Mouse (Mus musculus) liver, adult 2 months (tissue): ENCODE results near the gene Ppp6r3.
"Not testable (repeated sequence)": the region's sequence is repeated elsewhere in the genome, so short reads cannot be mapped to it uniquely, and the experiment has no call there.

ENCODE experiments used
- CTCF ChIP-seq: fragments of 200-500 bp; IDR thresholded peaks from 2 replicates; pipeline ENCODE4 v1.5.1; 2011; ENCODE audit warnings: low read depth, low read length, control low read depth
- POLR2A ChIP-seq: fragments of 200-500 bp; IDR thresholded peaks from 2 replicates; pipeline ENCODE4 v1.6.1; 2011; ENCODE audit warnings: low read length, control low read depth; ENCODE audit not compliant: insufficient read depth; ENCODE audit errors: extremely low read depth

DNA sequence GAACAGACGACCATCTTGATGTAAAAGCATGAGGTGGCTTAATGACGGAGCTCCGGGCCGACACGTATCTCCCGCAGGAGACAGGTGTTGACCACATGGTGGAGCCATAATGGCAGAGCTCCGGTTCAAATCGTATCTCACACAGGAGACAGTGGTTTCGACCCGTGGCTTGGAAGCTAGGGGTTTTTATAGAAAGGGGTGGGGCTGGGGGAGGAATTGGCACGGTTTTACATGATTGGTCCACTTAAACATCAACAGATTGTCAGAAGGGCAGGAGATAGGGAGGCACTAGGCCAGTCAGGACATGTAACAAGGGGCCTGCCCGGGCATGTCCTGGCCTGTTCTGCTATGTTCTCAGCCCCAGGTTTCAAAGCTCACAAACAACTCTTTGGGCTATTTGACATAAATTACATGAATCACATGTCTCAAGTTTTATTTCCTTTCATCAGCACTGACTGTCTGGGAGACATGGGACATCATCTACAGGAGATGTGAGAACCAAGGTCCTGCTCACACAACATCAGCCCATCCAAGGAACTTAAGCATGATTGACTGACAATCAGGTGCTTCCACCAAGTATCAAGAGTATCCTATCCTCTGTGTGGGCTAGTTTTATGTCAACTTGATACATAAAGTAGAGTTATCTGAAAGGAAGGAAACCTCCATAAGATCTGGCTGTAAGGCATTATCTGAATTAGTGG lies 42.1 kb downstream of the Ppp6r3 start:
- TF ChIP-seq POLR2A: not testable (repeated sequence)
- TF ChIP-seq CTCF: 0 out of 2 replicates have a peak, but pooled peaks have one; percentile 16
